Mouse (Mus musculus) embryo, embryonic 10.5 days (tissue): ENCODE results near the gene Idh2.
A peak's percentile ranks its signal among the peaks of the same experiment; 100 is the strongest.
"Not testable (repeated sequence)": the region's sequence is repeated elsewhere in the genome, so short reads cannot be mapped to it uniquely, and the experiment has no call there.

ENCODE experiments used
- DNase-seq: peaks from one replicate; pipeline ENCODE4 v3.0.0-alpha.2; 2015; ENCODE audit warnings: low spot score

Idh2 gene

DNA sequence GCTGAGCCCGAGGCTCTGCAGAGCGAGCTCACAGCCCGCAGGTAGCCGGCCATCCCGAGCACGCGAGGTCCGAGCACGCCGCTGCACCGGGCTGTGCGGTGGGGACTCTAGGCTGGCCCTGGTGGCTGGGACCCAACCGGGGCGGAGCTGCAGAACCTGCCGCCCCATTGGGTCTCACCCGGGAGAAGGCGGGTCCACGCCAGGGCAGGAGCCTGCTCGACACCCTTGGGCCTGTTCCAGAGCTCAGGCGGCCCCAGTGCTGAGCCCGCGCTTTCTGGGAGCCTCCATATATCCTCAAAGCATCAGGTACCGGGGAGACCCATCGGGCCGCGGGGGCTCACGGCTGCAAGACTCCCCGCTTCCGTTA, at the start of gene Idh2:
Gene Idh2 (minus strand): TSS at position 169 of the 367 bp plus-strand sequence.
- peak; percentile 90 for DNase-seq

DNA sequence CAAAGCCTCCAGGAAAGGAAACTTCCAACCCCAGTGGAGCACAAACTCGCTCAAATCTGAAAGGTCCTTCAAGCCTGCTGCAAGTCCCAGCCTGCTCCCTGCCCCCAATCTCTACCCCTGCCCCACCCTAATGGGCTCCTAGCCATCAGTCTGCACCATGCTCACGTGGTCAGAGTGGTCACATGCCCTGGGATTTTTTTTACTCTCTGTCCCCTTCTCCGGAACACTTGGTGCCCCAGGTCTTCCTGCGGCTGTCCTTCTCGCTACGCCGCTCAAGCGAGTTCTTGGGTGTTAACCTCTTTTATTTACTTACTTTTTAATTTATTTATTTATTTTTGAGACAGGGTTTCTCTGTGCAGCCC, 45.7 kb upstream of the Idh2 start:
- no peak for DNase-seq

DNA sequence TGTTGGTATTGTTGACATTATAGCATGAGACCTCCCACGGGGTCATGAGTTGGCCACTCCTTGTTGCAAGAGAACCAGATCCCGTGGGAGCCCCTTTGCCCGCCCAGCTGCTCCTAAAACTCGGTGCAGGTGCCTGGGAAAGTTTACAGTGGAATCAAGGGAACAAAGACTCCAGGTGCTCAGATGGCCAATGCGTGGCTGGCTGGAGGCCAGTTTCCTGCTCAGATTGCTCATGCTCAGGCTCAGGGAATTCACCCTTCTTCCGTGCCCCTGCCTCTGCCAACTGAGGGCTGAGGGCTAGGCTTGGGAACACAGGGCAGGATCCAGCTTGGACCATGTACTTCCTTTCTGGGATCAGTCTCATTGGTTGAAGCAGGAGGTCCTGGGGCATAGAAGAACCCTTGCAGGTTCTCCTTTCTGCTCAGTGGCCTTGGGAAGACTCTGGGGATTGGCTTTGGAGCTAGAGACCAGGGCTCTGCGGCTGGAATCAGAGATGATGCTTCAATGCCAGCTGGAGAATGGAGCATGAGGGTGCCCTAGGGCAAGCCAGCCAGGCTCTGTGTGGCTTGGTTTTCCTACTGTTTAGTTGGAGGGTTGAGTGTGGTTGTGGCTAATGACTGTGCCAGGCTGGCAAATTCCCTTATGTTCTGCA, 45.2 kb upstream of the Idh2 start:
- no peak for DNase-seq

DNA sequence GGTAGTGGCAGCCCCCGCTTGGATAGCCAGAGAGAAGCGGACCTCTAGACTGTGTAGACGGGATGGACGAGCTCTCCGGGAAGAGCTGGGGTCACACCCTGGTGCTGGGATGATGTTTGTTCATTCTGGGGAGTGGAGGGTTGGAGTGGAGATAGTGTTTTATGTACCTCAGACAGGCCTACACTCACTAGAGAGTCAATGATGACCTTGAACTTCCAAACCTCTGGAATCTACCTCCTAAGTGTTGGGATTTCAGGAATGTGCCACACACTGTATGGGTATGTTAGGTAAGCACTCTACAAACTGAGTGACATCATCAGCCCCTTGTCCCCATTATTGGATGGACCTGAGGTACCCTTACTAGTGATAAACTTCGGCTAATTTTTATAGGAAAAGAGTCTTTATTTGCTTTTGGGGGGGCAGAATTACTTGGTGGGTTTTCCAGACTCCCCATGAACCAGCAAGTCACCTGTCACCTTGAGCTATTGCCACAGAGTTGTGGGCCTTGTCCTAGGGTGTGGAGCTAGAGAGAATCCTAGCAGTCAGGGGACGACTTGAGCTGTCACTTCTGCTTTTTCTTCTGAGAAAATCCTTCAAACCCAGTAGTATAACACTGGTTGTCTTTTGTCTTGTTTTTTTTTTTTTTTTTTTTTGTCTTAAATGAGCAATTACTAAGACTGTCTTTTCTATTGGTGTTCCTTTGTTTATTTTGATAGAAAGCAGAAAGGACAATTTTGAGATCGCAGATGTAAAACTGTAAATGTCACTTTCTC, 43.5 kb upstream of the Idh2 start:
- DNase-seq, result no peak

DNA sequence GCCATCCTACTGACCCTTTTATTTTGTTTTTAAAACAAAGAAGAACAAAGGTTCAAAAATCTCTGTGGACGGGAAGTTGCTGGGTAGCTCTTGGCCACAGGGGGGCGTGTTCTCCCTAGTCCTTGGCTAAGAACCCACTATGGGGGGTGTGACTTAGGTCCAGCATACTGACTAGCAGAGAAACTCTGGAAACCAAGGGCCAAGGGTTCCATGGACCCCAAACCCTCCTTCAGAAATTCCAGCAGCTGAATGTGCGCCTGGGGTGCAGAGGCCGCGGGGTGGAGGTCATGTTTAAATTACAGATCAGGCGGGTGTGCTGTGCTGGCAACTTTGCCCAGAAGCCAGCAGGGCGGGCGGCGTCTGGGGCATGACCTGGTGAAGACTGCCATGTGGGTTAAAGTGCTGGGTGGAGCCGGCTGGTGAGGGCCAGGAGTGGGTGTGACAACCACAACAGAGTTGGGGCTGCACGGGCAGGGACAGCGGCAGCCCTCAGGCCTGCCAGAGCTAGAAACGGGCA, 41.6 kb upstream of the Idh2 start:
- peak; percentile 80 for DNase-seq

DNA sequence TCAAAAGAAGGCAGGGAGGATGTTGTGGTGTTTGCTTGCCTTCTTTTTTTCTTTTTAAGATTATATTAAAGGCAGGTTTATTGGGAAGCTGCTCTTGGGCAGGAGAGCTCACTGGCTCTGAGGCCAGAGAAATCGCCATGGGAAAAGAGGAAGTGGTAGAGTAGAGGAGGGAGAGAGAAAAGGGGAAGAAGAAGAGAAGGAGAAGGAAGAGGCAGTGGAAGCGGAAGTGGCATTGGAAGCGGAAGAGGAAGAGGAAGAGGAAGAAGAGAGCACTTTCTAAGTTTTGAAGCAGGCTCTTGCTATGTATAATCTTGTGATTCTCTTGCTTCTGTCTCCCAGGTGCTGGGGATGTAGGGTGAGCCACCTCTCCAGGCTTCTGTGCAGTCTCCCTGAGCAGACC, 39.5 kb upstream of the Idh2 start:
- DNase-seq, result no peak

DNA sequence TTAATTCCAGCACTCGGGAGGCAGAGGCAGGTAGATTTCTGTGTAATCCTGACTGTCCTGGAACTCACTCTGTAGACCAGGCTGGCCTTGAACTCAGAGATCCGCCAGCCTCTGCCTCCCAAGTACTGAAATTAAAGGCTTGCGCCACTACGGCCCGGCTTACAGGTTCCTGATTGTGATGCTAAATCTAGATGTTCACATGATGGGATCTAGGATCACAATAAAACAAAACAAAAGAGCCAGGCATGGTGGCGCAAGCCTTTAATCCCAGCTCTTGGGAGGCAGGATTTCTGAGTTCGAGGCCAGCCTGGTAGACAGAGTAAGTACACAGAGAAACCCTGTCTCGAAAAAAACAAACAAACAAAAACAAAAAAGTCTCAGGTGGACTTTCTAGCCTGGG, 37.6 kb upstream of the Idh2 start:
- no peak for DNase-seq

DNA sequence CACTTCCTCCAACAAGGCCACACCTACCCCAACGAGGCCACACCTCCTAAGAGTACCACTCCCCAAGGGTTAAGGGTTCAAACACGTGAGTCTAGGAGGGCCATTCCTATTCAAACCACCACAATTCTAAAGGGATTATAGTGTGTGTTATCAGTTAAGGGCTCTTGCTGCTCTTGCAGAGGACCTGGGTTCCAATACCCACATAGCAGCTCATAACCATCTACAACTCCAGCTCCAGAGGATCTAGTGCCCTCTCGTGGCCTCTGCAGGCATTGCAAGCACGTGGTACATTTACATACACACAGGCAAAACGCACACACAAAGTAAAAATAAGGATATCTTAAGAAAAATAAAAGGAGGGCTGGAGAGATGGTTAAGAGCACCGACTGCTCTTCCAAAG, 37.0 kb upstream of the Idh2 start:
- peak; percentile 45 for DNase-seq

DNA sequence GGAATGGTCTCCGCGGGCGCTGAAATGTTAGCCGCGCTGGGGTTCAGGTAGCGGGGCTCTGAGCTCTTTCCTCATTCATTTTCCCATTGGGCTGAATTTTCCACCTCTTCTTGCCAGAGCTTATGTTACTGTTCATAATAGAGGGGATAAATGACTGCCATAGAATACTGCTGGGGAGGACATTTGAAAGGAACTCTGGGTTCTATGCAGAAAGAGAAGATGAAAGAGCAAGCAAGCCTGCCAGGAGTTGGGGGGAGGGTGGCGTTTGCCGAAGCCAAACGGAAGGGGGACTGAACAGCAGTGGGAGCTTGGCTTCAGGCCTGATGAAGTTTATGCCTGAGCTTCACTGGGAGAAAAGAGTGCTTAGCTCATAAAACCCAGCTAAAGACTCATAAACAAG, 34.2 kb upstream of the Idh2 start:
- DNase-seq, result no peak

DNA sequence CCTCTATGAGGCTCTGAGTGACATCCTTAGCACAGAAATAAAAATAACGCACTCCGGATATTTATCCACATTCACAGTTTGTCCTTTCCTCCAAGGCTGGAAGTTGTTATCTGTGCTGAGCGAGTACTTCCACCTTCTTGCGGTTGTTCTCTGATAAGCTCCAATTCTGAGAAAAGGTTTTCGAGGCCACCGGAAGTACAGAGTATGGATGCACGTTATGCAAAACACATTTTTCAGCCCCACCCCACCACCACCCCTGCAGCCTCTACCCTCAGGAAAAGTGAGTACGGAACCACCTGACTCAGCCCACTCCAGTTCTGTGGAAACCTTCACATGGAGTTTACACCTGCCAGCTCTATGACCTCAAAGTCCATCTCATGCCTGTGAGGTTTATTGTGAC, 30.9 kb upstream of the Idh2 start:
- DNase-seq, result no peak

DNA sequence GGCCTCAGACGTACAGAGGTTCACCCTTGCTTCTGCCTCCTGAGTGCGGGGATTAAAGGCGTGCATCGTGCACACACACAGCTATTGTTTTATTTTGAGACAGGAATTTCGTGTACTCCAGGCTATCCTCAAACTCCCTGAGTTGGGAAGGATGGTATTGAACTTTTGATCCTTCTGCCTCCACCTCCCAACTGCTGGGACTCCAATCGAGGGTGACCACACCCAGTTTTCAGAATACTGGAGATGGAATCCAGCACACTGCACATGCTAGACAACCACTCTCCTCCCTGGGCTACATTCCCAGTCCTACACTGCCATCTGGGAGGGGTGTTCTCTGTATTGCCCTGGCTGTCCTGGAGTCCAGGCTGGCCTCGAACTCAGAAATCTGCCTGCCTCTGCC, 29.5 kb upstream of the Idh2 start:
- DNase-seq, result no peak

DNA sequence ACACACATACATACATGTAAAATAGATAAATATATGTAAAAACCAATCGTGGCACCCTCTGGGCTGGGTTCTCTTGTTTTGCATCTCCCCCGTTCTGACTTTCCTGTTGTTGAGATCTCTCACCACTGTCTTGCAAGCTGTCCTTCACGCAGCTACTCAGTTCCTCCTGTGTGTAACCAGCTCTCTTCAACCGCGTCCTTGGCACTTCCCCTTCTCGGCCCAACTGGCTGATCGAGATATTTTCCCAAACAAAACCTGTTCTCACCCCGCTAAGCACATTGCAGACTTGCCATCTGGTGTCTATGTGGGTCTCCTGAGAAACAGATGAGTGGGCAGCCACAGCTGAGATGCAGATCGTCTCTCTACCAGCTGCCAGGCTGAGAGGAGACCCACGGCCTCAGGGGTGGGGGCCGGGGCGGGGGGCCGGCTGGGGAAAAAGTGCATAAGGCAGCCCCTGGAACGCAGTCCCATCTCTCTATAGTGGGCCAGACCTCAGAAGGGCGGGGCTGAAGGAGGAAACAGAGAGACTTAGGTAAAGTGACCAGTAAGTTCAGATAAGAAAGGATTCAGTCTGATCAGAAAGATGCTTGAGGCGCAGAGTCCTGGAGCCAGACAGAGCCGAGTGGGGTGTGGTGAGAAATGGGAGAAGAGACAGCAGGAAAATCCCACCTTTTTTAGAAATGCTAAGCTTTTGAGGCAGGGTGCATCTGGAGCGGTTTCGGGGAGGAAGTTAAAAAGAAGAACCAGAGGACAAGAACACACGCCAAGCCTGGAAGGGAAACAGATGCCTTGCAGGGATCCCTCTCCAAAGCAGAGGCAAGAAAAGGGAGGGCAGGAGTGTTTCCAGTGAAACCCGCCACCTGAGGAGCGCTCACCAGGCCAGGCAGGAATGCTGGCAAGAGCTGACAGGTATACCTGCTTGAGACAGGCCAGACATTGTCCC, 28.4 kb upstream of the Idh2 start:
- peak; percentile 24 for DNase-seq

DNA sequence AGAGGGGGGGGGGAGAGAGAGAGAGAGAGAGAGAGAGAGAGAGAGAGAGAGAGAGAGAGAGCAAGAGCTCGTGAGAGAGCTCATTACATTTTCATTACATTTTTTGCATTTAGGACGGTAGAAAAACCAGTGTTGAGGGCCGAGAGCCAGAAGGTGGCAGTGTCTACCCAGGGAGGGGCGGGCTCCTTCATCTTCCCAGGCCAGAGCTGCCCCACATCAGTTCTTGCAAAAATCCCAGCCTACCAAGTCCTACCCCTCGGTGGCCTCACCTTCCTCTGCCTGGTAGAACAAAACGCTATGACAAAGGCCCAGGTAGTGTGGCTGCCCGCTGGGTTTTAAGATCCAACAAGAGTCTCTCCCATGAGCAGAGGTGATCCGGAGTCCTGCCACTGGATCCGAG, 25.6 kb upstream of the Idh2 start:
- DNase-seq, result peak; percentile 87

DNA sequence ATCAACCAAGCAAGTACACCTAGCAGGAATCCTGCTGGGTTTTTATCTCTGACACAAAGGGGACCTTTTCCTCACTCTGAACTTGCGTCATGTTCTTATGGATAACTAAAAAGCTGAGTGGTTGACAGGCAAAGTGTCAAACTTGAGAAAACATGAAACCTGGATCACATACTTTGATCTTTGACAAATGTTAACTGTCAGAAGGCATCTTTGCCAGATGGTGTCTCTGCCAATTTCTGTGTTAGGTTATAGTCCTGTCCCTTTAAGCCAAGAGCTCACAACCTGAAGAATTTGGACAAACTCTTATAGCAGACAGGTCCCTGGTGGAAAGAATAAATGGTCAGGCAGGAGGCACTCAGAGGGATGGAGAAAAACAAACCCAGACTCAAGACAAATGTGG, 23.2 kb upstream of the Idh2 start:
- DNase-seq, result no peak

DNA sequence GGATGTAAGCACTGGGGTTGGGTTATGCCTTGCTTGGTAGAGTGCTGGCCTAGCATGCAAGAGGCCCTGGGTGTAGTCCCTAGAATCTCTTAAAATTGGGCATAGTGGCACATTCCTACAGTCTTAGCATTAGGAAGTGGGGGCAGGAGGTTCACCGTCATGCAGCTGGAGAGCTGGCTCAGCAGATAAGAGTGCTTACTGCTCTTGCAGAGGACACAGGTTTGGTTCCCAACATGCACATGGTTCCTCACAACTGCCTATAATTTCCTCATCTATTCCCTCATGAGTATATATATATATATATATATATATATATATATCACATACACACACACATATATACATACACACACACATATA, 20.0 kb upstream of the Idh2 start:
- DNase-seq, result no peak

DNA sequence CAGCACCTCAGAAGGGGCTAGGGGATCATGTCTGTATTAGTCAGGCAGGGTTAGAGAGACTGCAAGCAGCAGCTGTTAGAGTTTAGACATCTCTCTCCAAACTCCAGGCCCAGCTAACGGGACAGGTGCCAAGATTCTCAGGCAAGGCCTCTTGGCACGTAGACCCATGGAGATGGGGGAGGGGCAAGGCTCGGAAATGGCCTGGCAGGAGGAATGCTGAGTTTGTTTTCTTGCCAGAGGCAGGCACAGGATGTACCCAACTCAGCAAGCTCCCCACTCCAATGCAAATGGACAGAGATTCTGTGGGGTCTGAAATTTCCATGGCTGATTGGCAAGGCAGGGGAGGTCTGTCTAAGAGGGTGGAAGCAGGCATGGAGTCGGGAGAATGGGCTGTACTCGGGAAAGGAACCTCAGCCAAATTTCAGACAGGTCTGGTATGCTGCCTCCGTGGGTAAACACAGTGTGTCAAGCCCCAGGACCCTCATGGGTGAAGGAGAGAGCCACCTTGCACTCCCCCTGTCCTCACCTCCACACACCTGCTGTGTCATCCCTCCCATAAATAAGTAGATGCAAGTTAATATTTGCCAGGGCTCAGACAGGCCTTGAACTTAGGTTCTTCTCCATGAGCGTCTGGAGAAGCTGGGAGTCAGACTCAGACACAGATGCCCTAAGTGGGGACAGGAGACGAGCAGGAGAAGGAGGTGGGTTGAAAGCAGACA, 19.4 kb upstream of the Idh2 start:
- no peak for DNase-seq

DNA sequence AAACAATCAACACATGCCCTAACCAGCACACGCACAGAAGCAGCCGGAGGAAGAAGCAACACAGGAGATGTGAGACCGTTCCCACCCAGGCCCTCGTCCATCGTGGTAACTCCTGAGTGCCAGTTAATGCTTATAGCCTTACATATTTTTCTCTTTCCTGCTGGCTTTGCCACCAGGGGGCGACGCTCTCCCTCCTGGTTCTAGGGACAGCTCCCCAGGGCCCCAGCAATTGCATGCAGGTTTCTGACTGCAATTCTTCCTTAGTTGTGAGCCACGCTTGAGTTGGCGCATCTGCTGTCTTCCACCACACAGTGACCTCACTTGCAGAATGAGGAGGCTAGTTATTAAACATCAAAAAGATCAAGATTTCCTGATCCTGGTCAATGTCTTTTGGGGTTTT, 17.3 kb upstream of the Idh2 start:
- DNase-seq, result peak; percentile 75

DNA sequence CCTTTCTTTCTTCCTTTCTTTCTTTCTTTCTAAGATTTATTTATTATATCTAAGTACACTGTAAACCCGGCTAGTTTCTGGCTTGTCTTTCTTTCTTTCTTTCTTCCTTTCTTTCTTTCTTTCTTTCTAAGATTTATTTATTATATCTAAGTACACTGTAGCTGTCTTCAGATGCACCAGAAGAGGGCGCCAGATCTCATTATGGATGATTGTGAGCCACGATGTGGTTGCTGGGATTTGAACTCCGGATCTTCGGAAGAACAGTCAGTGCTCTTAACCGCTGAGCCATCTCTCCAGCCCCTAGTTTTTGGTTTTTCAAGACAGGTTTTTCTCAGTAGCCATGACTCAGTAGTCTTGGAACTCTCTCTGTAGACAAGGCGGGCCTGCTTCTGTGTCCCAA, 16.1 kb upstream of the Idh2 start:
- not testable (repeated sequence) for DNase-seq

DNA sequence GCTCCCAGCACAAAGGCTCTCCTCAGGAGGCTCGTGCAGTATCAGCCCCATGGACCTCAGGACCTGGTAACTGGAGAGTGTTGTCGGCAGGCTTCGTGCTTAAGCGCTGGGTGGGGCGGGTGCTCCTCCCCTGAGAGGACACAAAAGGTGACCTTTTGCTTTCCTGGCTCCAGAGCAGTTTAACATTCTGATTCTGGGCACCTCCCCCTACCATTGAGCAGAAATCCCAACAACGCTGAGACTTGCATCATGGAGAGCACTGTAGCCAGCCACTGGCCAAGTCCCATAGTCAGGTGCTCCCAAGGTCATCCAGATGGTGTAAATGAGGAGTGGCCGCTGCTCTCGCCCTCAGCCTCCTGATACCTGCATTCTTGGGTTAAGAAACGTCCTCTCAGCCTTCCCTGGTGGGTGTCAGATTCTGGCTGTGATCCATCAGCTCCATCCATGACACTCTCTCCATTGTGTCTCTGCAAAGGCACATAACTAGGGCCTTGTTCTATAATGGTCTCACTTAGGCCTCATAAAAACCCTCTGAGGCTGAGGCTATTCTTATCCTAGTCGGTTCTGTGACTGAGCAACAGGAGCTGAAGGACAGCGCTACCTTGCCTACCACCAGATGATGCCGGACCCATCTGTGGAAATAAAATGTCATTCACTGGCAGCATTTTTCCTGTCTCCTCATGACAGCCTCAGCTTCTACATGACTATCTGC, 15.3 kb upstream of the Idh2 start:
- DNase-seq, result no peak

DNA sequence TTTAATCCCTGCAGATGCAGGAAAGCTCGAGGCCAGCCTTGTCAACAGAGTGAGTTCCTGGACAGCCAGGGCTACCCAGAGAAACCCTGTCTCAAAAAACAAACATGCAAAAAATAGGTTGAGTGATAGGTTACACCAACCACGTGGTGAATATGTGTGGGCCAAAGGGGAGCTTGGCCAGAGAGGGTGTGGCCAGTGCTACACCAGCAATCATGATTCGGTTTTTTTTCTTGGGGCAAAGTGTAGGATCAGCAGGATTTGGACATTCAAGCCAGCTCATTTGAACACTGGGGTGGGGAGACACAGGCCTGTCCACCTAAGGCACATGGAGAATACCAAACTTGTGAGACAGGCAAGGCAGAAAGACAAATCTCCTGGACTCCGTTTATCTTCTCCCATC, 14.1 kb upstream of the Idh2 start:
- no peak for DNase-seq

DNA sequence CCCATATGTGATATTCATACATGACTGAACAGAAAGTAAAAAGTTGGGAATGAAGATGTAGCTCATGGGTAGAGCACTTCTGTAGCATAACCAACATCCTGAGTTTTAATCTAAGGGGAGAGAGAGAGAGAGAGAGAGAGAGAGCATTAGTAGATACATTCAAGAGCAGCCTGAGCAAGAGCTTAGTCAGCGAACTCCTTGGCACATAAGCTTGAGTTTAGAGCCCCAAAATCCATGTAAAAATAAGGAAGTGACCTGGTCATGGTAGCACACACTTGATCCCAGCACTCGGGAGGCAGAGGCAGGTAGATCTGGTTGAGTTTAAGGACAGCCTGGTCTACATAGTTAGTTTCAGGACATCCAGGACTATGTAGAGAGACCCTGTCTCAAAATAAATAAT, 8.5 kb upstream of the Idh2 start:
- no peak for DNase-seq

DNA sequence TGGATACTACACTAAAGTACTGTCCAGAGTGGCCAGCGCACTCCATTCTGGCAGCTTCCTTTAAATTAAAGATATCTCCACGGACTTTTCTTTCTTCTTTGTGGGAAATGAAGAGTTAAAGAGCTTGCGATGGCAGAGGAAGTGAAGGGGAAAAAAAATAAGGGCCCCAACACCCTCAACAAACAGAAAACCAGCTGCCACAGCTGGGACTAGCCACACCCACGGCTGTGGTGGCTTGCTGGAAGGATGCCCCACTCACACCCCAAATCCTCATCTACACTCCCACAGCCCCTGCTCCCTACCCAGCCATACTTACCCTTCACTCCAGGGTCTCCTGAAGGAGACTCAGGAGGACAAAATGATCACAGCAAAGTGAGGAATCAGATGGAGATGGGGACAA, 7.9 kb upstream of the Idh2 start:
- no peak for DNase-seq
